Mouse (Mus musculus) MEL (cell line): ENCODE results near the gene Setd5. TPM values are rescaled to one million over a fixed set of nuclear protein-coding genes. Genes with fewer than 3 reads are reported as not detected.

Source experiments
- DNase-seq: peaks from one replicate; pipeline ENCODE4 v3.0.0; 2011; ENCODE audit warnings: low read depth, low spot score
- H3K27ac ChIP-seq: 2 replicates; pipeline ENCODE4 v1.5.1; 2012; ENCODE audit warnings: low read depth, mild to moderate bottlenecking, control low read depth, low read length, moderate library complexity; ENCODE audit not compliant: control insufficient read depth
- H3K27me3 ChIP-seq, 2 experiments: fragments of 150-350 bp in 1 of 2; sonication (generic) in 1 of 2; 2 replicates each; pipeline ENCODE4 v1.6.1; 2012; ENCODE audit warnings: low read length in 2 of 2, mild to moderate bottlenecking in 2 of 2, improper control_type of control experiment in 1 of 2, moderate library complexity in 1 of 2; ENCODE audit not compliant: insufficient read depth in 2 of 2, control insufficient read depth in 1 of 2
- H3K36me3 ChIP-seq, 2 experiments: 2 replicates each; pipeline ENCODE4 v1.6.1; 2012 to 2014; ENCODE audit warnings: low read length in 2 of 2, improper control_type of control experiment in 1 of 2, inconsistent platforms in 1 of 2, mild to moderate bottlenecking in 1 of 2; ENCODE audit not compliant: insufficient read depth in 2 of 2, control insufficient read depth in 1 of 2
- H3K4me1 ChIP-seq, 2 experiments: fragments of 150-350 bp in 1 of 2; sonication (generic) in 1 of 2; 2 replicates each; pipeline ENCODE4 v1.6.1; 2012; ENCODE audit warnings: low read length in 2 of 2, improper control_type of control experiment in 1 of 2, mild to moderate bottlenecking in 1 of 2; ENCODE audit not compliant: insufficient read depth in 2 of 2, control insufficient read depth in 1 of 2
- H3K4me3 ChIP-seq, 2 experiments: fragments of 150-350 bp in 1 of 2; sonication (generic) in 1 of 2; 2 replicates each; pipeline ENCODE4 v1.5.1; 2012; ENCODE audit warnings: low read depth in 2 of 2, low read length in 2 of 2, mild to moderate bottlenecking in 2 of 2, moderate library complexity in 2 of 2, control low read depth in 1 of 2, improper control_type of control experiment in 1 of 2; ENCODE audit not compliant: control insufficient read depth in 1 of 2, insufficient read depth in 1 of 2
- H3K79me2 ChIP-seq: 2 replicates; pipeline ENCODE4 v1.6.1; 2012; ENCODE audit warnings: mild to moderate bottlenecking, low read length, moderate library complexity; ENCODE audit not compliant: control insufficient read depth, poor library complexity, insufficient read depth
- H3K9ac ChIP-seq: 2 replicates; pipeline ENCODE4 v1.6.1; 2012; ENCODE audit warnings: low read depth, mild to moderate bottlenecking, control low read depth, low read length, moderate library complexity; ENCODE audit not compliant: control insufficient read depth, poor library complexity, severe bottlenecking
- H3K9me3 ChIP-seq: fragments of 150-350 bp; sonication (generic); replicated peaks from 2 replicates; pipeline ENCODE4 v1.6.1; 2012; ENCODE audit warnings: mild to moderate bottlenecking, low read length, improper control_type of control experiment, moderate library complexity; ENCODE audit not compliant: insufficient read depth
- BHLHE40 ChIP-seq: IDR thresholded peaks from 2 replicates; pipeline ENCODE4 v1.6.1; 2012; ENCODE audit warnings: low read depth, mild to moderate bottlenecking, inconsistent platforms, low read length, improper control_type of control experiment, borderline replicate concordance
- CHD1 ChIP-seq: IDR thresholded peaks from 2 replicates; pipeline ENCODE4 v1.6.1; 2012; ENCODE audit warnings: low read depth, mild to moderate bottlenecking, inconsistent platforms, low read length, improper control_type of control experiment
- CHD2 ChIP-seq: IDR thresholded peaks from 2 replicates; pipeline ENCODE4 v1.6.1; 2011; ENCODE audit warnings: low read length, improper control_type of control experiment
- EP300 ChIP-seq, 2 experiments: IDR thresholded peaks; 2 replicates each; pipeline ENCODE4 v1.6.1; 2011; ENCODE audit warnings: improper control_type of control experiment in 2 of 2, low read length in 2 of 2, low read depth in 1 of 2, mild to moderate bottlenecking in 1 of 2
- ETS1 ChIP-seq: IDR thresholded peaks from 2 replicates; pipeline ENCODE4 v1.6.1; 2012; ENCODE audit warnings: low read depth, mild to moderate bottlenecking, inconsistent platforms, low read length, improper control_type of control experiment, moderate library complexity
- GABPA ChIP-seq: IDR thresholded peaks from 2 replicates; pipeline ENCODE4 v1.6.1; 2012; ENCODE audit warnings: low read depth, mild to moderate bottlenecking, inconsistent platforms, low read length, improper control_type of control experiment, moderate library complexity
- GATA1 ChIP-seq: IDR thresholded peaks from 2 replicates; pipeline ENCODE4 v1.6.1; 2011; ENCODE audit warnings: low read depth, low read length, improper control_type of control experiment
- MAFK ChIP-seq: IDR thresholded peaks from 2 replicates; pipeline ENCODE4 v1.6.1; 2011; ENCODE audit warnings: low read depth, mild to moderate bottlenecking, low read length, improper control_type of control experiment, borderline replicate concordance
- MAZ ChIP-seq: IDR thresholded peaks from 2 replicates; pipeline ENCODE4 v1.6.1; 2012; ENCODE audit warnings: low read depth, mild to moderate bottlenecking, inconsistent platforms, low read length, improper control_type of control experiment
- MEF2A ChIP-seq: IDR thresholded peaks from 2 replicates; pipeline ENCODE4 v1.6.1; 2014; ENCODE audit warnings: low read depth, mild to moderate bottlenecking, inconsistent platforms, low read length, improper control_type of control experiment; ENCODE audit not compliant: poor library complexity, insufficient replicate concordance, severe bottlenecking; ENCODE audit errors: extremely low read depth
- MXI1 ChIP-seq: IDR thresholded peaks from 2 replicates; pipeline ENCODE4 v1.6.1; 2011; ENCODE audit warnings: mild to moderate bottlenecking, low read depth, low read length, improper control_type of control experiment
- MYB ChIP-seq: IDR thresholded peaks from 2 replicates; pipeline ENCODE4 v1.6.1; 2011; ENCODE audit warnings: mild to moderate bottlenecking, low read depth, low read length, improper control_type of control experiment
- MYC ChIP-seq: IDR thresholded peaks from 2 replicates; pipeline ENCODE4 v1.6.1; 2011; ENCODE audit warnings: low read depth, mild to moderate bottlenecking, low read length, improper control_type of control experiment, moderate library complexity
- NRF1 ChIP-seq: IDR thresholded peaks from 2 replicates; pipeline ENCODE4 v1.6.1; 2014; ENCODE audit warnings: low read depth, mild to moderate bottlenecking, inconsistent platforms, low read length, improper control_type of control experiment, moderate library complexity; ENCODE audit not compliant: poor library complexity, insufficient read depth, severe bottlenecking
- POLR2AphosphoS2 ChIP-seq: IDR thresholded peaks from 2 replicates; pipeline ENCODE4 v1.6.1; 2011; ENCODE audit warnings: low read length, improper control_type of control experiment
- RAD21 ChIP-seq: IDR thresholded peaks from 2 replicates; pipeline ENCODE4 v1.6.1; 2011; ENCODE audit warnings: mild to moderate bottlenecking, low read depth, low read length, improper control_type of control experiment
- SIN3A ChIP-seq: IDR thresholded peaks from 2 replicates; pipeline ENCODE4 v1.6.1; 2012; ENCODE audit warnings: low read length, improper control_type of control experiment, inconsistent platforms
- SMC3 ChIP-seq: IDR thresholded peaks from 2 replicates; pipeline ENCODE4 v1.6.1; 2011; ENCODE audit warnings: low read depth, low read length, improper control_type of control experiment
- TCF12 ChIP-seq: IDR thresholded peaks from 2 replicates; pipeline ENCODE4 v1.6.1; 2014; ENCODE audit warnings: low read depth, mild to moderate bottlenecking, inconsistent platforms, low read length, improper control_type of control experiment, moderate library complexity
- USF2 ChIP-seq, 2 experiments: IDR thresholded peaks; 2 replicates each; pipeline ENCODE4 v1.6.1; 2011 to 2012; ENCODE audit warnings: improper control_type of control experiment in 2 of 2, low read length in 2 of 2, borderline replicate concordance in 1 of 2, inconsistent platforms in 1 of 2, low read depth in 1 of 2, mild to moderate bottlenecking in 1 of 2; ENCODE audit not compliant: insufficient read depth in 1 of 2
- polyA plus RNA-seq, 2 experiments: library from polyadenylated mRNA; stranded (reverse) in 1 of 2; unstranded in 1 of 2; fragments of >175 nt in 1 of 2; fragments of >200 nt in 1 of 2; gene quantifications; 2 replicates each; pipeline versions ENCODE4 v1.2.1 to v1.2.4; 2012; ENCODE audit warnings: low replicate concordance in 2 of 2, low read depth in 1 of 2; ENCODE audit not compliant: insufficient read length in 2 of 2, insufficient read depth in 1 of 2, missing spikeins in 1 of 2
- total RNA-seq: library from RNA; depleted of rRNA; stranded (reverse); fragments of 300-350 nt; gene quantifications from 2 replicates; pipeline ENCODE4 v1.2.3, GENCODE M21; 2012

Gene Setd5
- total and polyA plus RNA-seq, 3 experiments, result 43.5 to 185 (median 80.2) TPM

GRCm38 (mm10) chr6:113033185-113033584 is 44.0 kb upstream of the Setd5 start:
- no peak overlapping the region for H3K4me3 ChIP-seq
- H3K9me3 ChIP-seq, result no peaks in the 10 kb centered on the region
- no peak overlapping the region for H3K9ac ChIP-seq

GRCm38 (mm10) chr6:113034466-113034865 is 42.7 kb upstream of the Setd5 start:
- no peak overlapping the region for H3K4me3 ChIP-seq
- H3K9ac ChIP-seq, result no peak overlapping the region
- no peak for DNase-seq
- TF ChIP-seq MEF2A (no peak), CHD2 (no peak), GABPA (no peak), RAD21 (no peak), MYB (no peak), EP300 (IDR thresholded peaks at IDR 0.05; ENCODE audit: low read depth in 1 of 2, low read length in 2 of 2) (no peak), MYC (no peak), SIN3A (no peak), MXI1 (no peak), USF2 (IDR thresholded peaks at IDR 0.05; ENCODE audit: borderline replicate concordance in 1 of 2, insufficient read depth in 1 of 2, low read depth in 1 of 2, low read length in 2 of 2) (no peak), NRF1 (no peak), TCF12 (no peak), BHLHE40 (no peak), MAZ (no peak), GATA1 (no peak), CHD1 (no peak), ETS1 (no peak), POLR2AphosphoS2 (no peak), SMC3 (no peak)
- TF ChIP-seq, all 39 proteins: peak for 0
- Histone ChIP-seq H3K27me3 (no peaks in the 10 kb centered on the region; a peak in 1 of 4 replicates), H3K9me3 (no peaks in the 10 kb centered on the region), H3K27ac (no peak overlapping the region), H3K4me1 (peaks cover 0 to 3% of the 10 kb centered on the region in 2 experiments; a peak in 1 of 4 replicates), H3K79me2 (no peaks in the 10 kb centered on the region), H3K36me3 (peaks cover 0 to 6% of the 10 kb centered on the region in 2 experiments; a peak in 1 of 4 replicates)

More at GRCm38 (mm10) chr6:113033185-113033584, 44.0 kb upstream of the Setd5 start:
- no peak for DNase-seq
- peaks cover 0 to 3% of the 10 kb centered on the region in 2 experiments; a peak in 1 of 4 replicates for H3K4me1 ChIP-seq
- TF ChIP-seq MAFK, result no peak
- TF ChIP-seq NRF1, result no peak
- no peak for TF ChIP-seq MEF2A
- TF ChIP-seq, all 39 proteins: peak for 0
- Histone ChIP-seq H3K36me3 (peaks cover 0 to 6% of the 10 kb centered on the region in 2 experiments; a peak in 1 of 4 replicates), H3K27me3 (no peaks in the 10 kb centered on the region; a peak in 1 of 4 replicates), H3K27ac (no peak overlapping the region), H3K79me2 (no peaks in the 10 kb centered on the region)
